In the genomic region with DNA sequence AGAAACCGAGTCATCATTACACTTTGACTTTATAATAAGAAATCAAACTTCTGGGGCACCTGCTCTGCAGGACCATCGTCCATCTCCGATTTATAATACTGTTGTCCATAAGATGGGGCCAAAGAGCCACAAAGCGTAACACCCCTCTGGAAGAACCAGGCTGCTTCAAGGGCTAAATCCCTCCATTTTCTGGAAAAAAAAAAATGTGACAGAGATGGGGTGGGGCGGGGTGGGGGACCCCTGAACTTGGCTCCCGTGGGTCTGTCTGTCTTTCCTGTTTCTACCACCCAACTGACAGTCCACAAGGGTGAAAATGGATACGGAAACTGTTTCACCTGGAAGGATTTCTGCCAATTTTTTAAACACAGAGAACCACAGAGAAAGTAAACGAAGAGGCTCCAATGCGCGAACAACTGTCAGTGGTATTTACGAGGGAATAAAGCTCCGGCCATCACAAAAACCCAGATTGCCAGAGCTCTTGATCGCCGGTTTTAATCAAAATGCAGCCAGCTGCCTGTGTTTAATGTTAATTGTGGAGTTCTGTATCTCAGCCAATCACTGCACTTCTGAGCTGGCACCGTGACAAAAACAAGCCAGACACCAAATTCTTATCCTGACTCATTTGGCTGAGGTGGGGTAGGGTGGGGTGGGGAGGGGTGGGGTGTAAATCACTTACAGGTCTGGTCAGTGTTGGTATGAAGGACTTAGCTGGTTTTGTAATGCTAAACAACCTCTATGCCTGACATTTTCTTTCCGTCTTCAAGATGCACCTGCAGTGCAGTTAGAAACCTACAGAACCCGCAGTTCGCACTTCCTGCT, we compare ENCODE assay signal across 8 mouse cellular contexts.
DNase-seq lines count a peak whose midpoint lies in the region; ATAC-seq and TF ChIP-seq lines count a peak whose summit lies in the region.

No protein-coding gene starts in this region.

- peak; percentile 74 for TF ChIP-seq CTCF in heart, adult 2 months (IDR thresholded peaks at IDR 0.05)

- no peak for TF ChIP-seq POLR2A in heart, adult 2 months (IDR thresholded peaks at IDR 0.05; ENCODE audit: insufficient read depth, low read depth, low read length)

- TF ChIP-seq EP300 in heart, adult 2 months (IDR thresholded peaks at IDR 0.05; ENCODE audit: insufficient read depth, low read depth, low read length), result 0 out of 2 replicates have a peak, but pooled peaks have one; percentile 39

- H3K79me2 ChIP-seq in heart, adult 2 months (replicated peaks; ENCODE audit: control insufficient read depth, insufficient read depth, low read length), result no peaks in the 10 kb centered on the region

- peak; percentile 79 for ATAC-seq in cerebellum, adult (ENCODE audit: insufficient number of reproducible peaks, low FRiP score, low TSS enrichment)
- ATAC-seq in limb, embryonic 15.5 days (ENCODE audit: insufficient number of reproducible peaks, low FRiP score, low TSS enrichment, low read depth), result no peak
- peak; percentile 70 for ATAC-seq in midbrain, embryonic 15.5 days (replicated peaks)

- H3K4me3 ChIP-seq in heart, adult 2 months, result peak overlapping the region; percentile 40
- H3K4me3 ChIP-seq in limb, embryonic 15.5 days, result peak overlapping the region; percentile 27
- peak overlapping the region; percentile 39 for H3K4me3 ChIP-seq in midbrain, embryonic 15.5 days

- H3K36me3 ChIP-seq in heart, adult 2 months (ENCODE audit: control insufficient read depth, insufficient read depth, low read length), result no peaks in the 10 kb centered on the region
- no peaks in the 10 kb centered on the region for H3K36me3 ChIP-seq in limb, embryonic 15.5 days
- no peaks in the 10 kb centered on the region for H3K36me3 ChIP-seq in midbrain, embryonic 15.5 days (replicated peaks)

- WGBS in heart, adult 2 months, result 10% methylated on average over 18 of the region's 18 CpGs
- WGBS in limb, embryonic 15.5 days, result 2% methylated on average over 18 of the region's 18 CpGs
- WGBS in midbrain, embryonic 15.5 days, result 4% methylated on average over 18 of the region's 18 CpGs

- peak overlapping the region; percentile 64 for H3K4me2 ChIP-seq in limb, embryonic 15.5 days
- peak overlapping the region; percentile 74 for H3K4me2 ChIP-seq in midbrain, embryonic 15.5 days

- H3K9me3 ChIP-seq in limb, embryonic 15.5 days, result no peaks in the 10 kb centered on the region
- no peaks in the 10 kb centered on the region for H3K9me3 ChIP-seq in midbrain, embryonic 15.5 days

- no peak overlapping the region for H3K27ac ChIP-seq in heart, adult 2 months
- peak overlapping the region; percentile 14; the same call in 1 of the 2 replicates for H3K27ac ChIP-seq in limb, embryonic 15.5 days
- H3K27ac ChIP-seq in midbrain, embryonic 15.5 days, result no peak overlapping the region

- no peaks in the 10 kb centered on the region for H3K4me1 ChIP-seq in heart, adult 2 months (ENCODE audit: control insufficient read depth, insufficient read depth, low read length)
- H3K4me1 ChIP-seq in limb, embryonic 15.5 days, result peaks cover 21% of the 10 kb centered on the region
- H3K4me1 ChIP-seq in midbrain, embryonic 15.5 days, result peaks cover 21% of the 10 kb centered on the region

- H3K9ac ChIP-seq in heart, adult 2 months (ENCODE audit: low read depth, low read length), result peak overlapping the region; percentile 15; the same call in 1 of the 2 replicates
- no peak overlapping the region for H3K9ac ChIP-seq in limb, embryonic 15.5 days
- H3K9ac ChIP-seq in midbrain, embryonic 15.5 days, result peak overlapping the region; percentile 34

- intact Hi-C loops in heart, adult 2 months (cut with DNase I), result loop anchor here (1.0 to 2.0 kb wide), 3 partner anchors 124 to 265 kb away; no protein-coding TSS in a partner anchor

- H3K27me3 ChIP-seq in heart, adult 2 months (ENCODE audit: control insufficient read depth, insufficient read depth, low read length), result no peaks in the 10 kb centered on the region
- no peaks in the 10 kb centered on the region for H3K27me3 ChIP-seq in limb, embryonic 15.5 days
- peaks cover 10% of the 10 kb centered on the region; the same call in 1 of the 2 replicates for H3K27me3 ChIP-seq in midbrain, embryonic 15.5 days (replicated peaks)

- no peak for DNase-seq in cerebellum, adult 11-12 months
- DNase-seq in cerebellum, postnatal 36 days, result peak; percentile 19 to 44
- peak; percentile 40 to 46 for DNase-seq in heart, adult 2 months
- peak; percentile 82 for DNase-seq in kidney, adult 9 months
- DNase-seq in urinary bladder, postnatal 25 days (ENCODE audit: low spot score), result peak; percentile 63
